Mouse (Mus musculus) liver, embryonic 16.5 days (tissue): Measurements from ENCODE around the gene Sh3d19. TPM values are rescaled to one million over a fixed set of nuclear protein-coding genes. Genes with fewer than 3 reads are reported as not detected.

ENCODE experiments used
- ATAC-seq: fragments of 200-750 bp; cut with Nextera tagmentation; 2 replicates; pipeline ENCODE4 v1.8.0; 2017; ENCODE audit warnings: low read depth, mild to moderate bottlenecking, moderate number of reproducible peaks, moderate library complexity
- H3K27ac ChIP-seq: fragments of 300-500 bp; sonication (generic); 2 replicates; pipeline ENCODE4 v1.5.1; 2014; ENCODE audit warnings: mild to moderate bottlenecking, low read length
- H3K27me3 ChIP-seq: fragments of 300-500 bp; sonication (generic); 2 replicates; pipeline ENCODE4 v1.6.1; 2014; ENCODE audit warnings: low read depth, low read length, mixed read lengths; ENCODE audit not compliant: control insufficient read depth, insufficient read depth
- H3K36me3 ChIP-seq: fragments of 300-500 bp; sonication (generic); 2 replicates; pipeline ENCODE4 v1.6.1; 2014; ENCODE audit warnings: mild to moderate bottlenecking; ENCODE audit not compliant: control insufficient read depth, insufficient read depth
- H3K4me1 ChIP-seq: fragments of 300-500 bp; sonication (generic); 2 replicates; pipeline ENCODE4 v1.6.1; 2014; ENCODE audit warnings: low read depth, low read length, mixed read lengths; ENCODE audit not compliant: control insufficient read depth
- H3K4me2 ChIP-seq: fragments of 300-500 bp; sonication (generic); 2 replicates; pipeline ENCODE4 v1.6.1; 2014; ENCODE audit warnings: low read depth, low read length, mixed read lengths
- H3K4me3 ChIP-seq: fragments of 300-500 bp; sonication (generic); 2 replicates; pipeline ENCODE4 v1.5.1; 2014; ENCODE audit warnings: low read depth, mild to moderate bottlenecking, low read length
- H3K9ac ChIP-seq: fragments of 300-500 bp; sonication (generic); 2 replicates; pipeline ENCODE4 v1.6.1; 2014; ENCODE audit warnings: low read depth, low read length
- H3K9me3 ChIP-seq: fragments of 300-500 bp; sonication (generic); replicated peaks from 2 replicates; pipeline ENCODE4 v1.6.1; 2016; ENCODE audit warnings: low read length; ENCODE audit not compliant: control insufficient read depth
- WGBS: fragments of 180-500 bp; shearing (Covaris S2); extraction: QIAGEN DNeasy Blood & Tissue Kit; methylation state at CpG from one replicate; pipeline ENCODE4 v1.1.7; 2014; ENCODE audit not compliant: insufficient replicate concordance; 5-methylcytosine and 5-hydroxymethylcytosine counted together
- polyA plus RNA-seq: library from polyadenylated mRNA; unstranded; fragments of >200 nt; fragmentation: Nextera tagmentation; extraction: Ambion mirVana; gene quantifications from 2 replicates; pipeline ENCODE4 v1.2.1, GENCODE M21; 2015

Sh3d19 gene
- polyA plus RNA-seq, 1 experiment from 2014 or later: 8.4 TPM

DNA sequence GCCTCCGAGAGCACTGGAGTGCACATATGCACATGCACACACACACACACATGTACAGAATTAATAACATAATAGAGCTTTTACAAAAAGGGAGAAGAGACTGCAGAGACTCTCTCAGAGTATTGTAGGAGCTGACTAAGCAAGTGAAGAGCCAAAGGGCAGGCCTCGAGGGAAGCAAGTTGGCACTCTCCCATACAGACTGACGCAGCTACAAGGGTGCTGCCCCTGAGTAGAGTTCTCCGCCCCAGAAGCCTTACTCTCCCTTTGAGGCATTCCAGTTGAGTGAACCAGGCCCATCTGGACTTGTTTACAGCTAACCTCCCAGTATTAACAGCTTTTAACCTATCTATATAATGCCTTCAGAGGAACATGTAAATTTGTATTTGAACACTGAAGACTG is 85.8 kb downstream of the Sh3d19 start:
- H3K9ac ChIP-seq: no peak overlapping the region
- no peaks in the 10 kb centered on the region for H3K4me1 ChIP-seq
- H3K36me3 ChIP-seq: no peaks in the 10 kb centered on the region
- no peaks in the 10 kb centered on the region for H3K27me3 ChIP-seq
- no peak overlapping the region for H3K4me2 ChIP-seq
- ATAC-seq: no peak
- no peak overlapping the region for H3K27ac ChIP-seq
- WGBS: 71% methylated on average over 4 of the region's 4 CpGs
- H3K9me3 ChIP-seq: no peaks in the 10 kb centered on the region
- H3K4me3 ChIP-seq: no peak overlapping the region

- H3K27ac ChIP-seq: no peak overlapping the region
- H3K36me3 ChIP-seq: no peaks in the 10 kb centered on the region
- no peaks in the 10 kb centered on the region for H3K4me1 ChIP-seq
- 65% methylated on average over 6 of the region's 6 CpGs for WGBS
- no peak overlapping the region for H3K4me2 ChIP-seq
- no peak overlapping the region for H3K4me3 ChIP-seq
- H3K9me3 ChIP-seq: no peaks in the 10 kb centered on the region
- ATAC-seq: no peak
- H3K27me3 ChIP-seq: no peaks in the 10 kb centered on the region
- no peak overlapping the region for H3K9ac ChIP-seq
Observed at GRCm38 (mm10) chr3:86057436-86058095, 86.7 kb downstream of the Sh3d19 start.

- Histone ChIP-seq H3K9me3 (no peaks in the 10 kb centered on the region), H3K27ac (no peak overlapping the region), H3K9ac (no peak overlapping the region), H3K4me1 (no peaks in the 10 kb centered on the region), H3K4me2 (no peak overlapping the region), H3K36me3 (no peaks in the 10 kb centered on the region), H3K4me3 (no peak overlapping the region), H3K27me3 (no peaks in the 10 kb centered on the region)
- 70% methylated on average over 11 of the region's 11 CpGs for WGBS
- ATAC-seq: no peak
Observed at GRCm38 (mm10) chr3:86069646-86070250, 98.8 kb downstream of the Sh3d19 start.

DNA sequence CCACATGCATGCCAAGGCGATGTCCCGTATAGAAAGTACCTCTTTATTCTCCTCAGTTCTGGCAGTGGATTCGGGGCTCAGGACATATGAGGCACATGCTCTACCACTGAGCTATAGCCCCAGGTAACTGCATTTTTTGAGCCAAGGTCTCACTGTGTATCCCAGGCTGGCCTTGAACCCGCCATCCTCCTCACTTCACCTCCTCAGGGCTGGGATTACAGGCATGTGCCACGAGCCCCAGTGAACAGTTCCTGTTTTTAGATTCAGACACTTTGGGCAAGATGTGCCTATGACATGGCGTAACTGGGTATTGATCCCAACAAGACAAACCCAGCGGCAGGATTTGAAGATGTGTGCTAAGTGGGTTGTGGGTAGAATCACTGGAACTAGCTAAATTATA is 99.9 kb downstream of the Sh3d19 start:
- H3K4me3 ChIP-seq: no peak overlapping the region
- no peaks in the 10 kb centered on the region for H3K4me1 ChIP-seq
- ATAC-seq: no peak
- H3K9ac ChIP-seq: no peak overlapping the region
- H3K36me3 ChIP-seq: no peaks in the 10 kb centered on the region
- no peak overlapping the region for H3K27ac ChIP-seq
- no peaks in the 10 kb centered on the region for H3K27me3 ChIP-seq
- no peak overlapping the region for H3K4me2 ChIP-seq
- WGBS: 64% methylated on average over 7 of the region's 7 CpGs
- no peaks in the 10 kb centered on the region for H3K9me3 ChIP-seq

DNA sequence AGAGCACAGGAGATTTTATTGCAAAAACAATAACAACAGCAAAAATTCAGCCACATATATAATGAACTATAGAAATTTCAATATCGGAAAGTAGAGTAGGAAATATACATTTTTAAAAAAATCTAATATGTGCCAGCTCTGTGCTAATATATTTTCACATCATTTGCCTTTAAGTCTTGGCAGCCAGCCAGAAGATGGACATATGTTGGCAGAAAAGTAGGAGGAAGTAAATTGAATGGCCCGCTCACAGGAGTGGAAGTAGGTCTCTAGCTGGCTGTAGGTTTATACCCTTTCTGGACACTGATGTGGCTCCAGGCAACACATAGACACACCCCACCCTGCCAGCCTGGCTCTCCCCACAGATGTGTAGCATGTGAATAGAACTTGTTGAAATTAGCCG is 101.2 kb downstream of the Sh3d19 start:
- no peak overlapping the region for H3K9ac ChIP-seq
- no peaks in the 10 kb centered on the region for H3K9me3 ChIP-seq
- WGBS: 69% methylated on average over 3 of the region's 3 CpGs
- H3K4me3 ChIP-seq: no peak overlapping the region
- no peak overlapping the region for H3K4me2 ChIP-seq
- no peaks in the 10 kb centered on the region for H3K4me1 ChIP-seq
- no peaks in the 10 kb centered on the region for H3K27me3 ChIP-seq
- H3K27ac ChIP-seq: no peak overlapping the region
- no peak for ATAC-seq
- H3K36me3 ChIP-seq: no peaks in the 10 kb centered on the region

GRCm38 (mm10) chr3:86072889-86073288 is 102.0 kb downstream of the Sh3d19 start:
- H3K4me2 ChIP-seq: no peak overlapping the region
- no peaks in the 10 kb centered on the region for H3K9me3 ChIP-seq
- WGBS: 64% methylated on average over 5 of the region's 5 CpGs
- no peak overlapping the region for H3K9ac ChIP-seq
- no peak overlapping the region for H3K4me3 ChIP-seq
- no peak overlapping the region for H3K27ac ChIP-seq
- H3K27me3 ChIP-seq: no peaks in the 10 kb centered on the region
- no peaks in the 10 kb centered on the region for H3K36me3 ChIP-seq
- no peak for ATAC-seq
- no peaks in the 10 kb centered on the region for H3K4me1 ChIP-seq

- 77% methylated on average over 5 of the region's 5 CpGs for WGBS
- Histone ChIP-seq H3K27me3 (no peaks in the 10 kb centered on the region), H3K4me2 (no peak overlapping the region)
Observed at GRCm38 (mm10) chr3:86075593-86075992, 104.7 kb downstream of the Sh3d19 start.

GRCm38 (mm10) chr3:86076511-86077283 is 105.8 kb downstream of the Sh3d19 start:
- 55% methylated on average over 14 of the region's 14 CpGs for WGBS
- H3K36me3 ChIP-seq: no peaks in the 10 kb centered on the region
- no peaks in the 10 kb centered on the region for H3K9me3 ChIP-seq
- no peak for ATAC-seq
- no peaks in the 10 kb centered on the region for H3K4me1 ChIP-seq
- no peak overlapping the region for H3K4me3 ChIP-seq
- H3K27ac ChIP-seq: no peak overlapping the region
- H3K27me3 ChIP-seq: no peaks in the 10 kb centered on the region
- no peak overlapping the region for H3K9ac ChIP-seq
- no peak overlapping the region for H3K4me2 ChIP-seq

More at GRCm38 (mm10) chr3:86075593-86075992, 104.7 kb downstream of the Sh3d19 start:
- Histone ChIP-seq H3K27ac (no peak overlapping the region), H3K4me3 (no peak overlapping the region), H3K36me3 (no peaks in the 10 kb centered on the region), H3K9ac (no peak overlapping the region), H3K9me3 (no peaks in the 10 kb centered on the region), H3K4me1 (no peaks in the 10 kb centered on the region)
- no peak for ATAC-seq

DNA sequence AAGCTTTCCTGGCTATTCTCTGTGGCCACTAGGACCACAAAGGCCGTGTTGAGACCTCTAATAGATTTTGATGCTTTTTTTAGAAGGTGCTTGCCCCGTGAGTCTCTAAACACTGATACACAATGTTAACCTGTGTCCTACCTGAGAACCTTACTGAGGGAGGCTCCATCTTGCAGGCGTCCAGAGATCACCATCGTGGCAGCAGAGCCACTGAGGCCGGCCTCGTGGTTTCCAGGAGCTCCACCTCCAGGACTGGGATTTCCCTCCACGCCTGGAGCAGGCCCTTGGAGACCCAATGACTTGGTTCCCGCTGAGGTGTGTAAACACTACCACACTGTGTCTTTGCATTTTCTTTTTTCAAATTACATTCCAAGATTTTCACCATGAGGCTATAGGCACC is 112.1 kb downstream of the Sh3d19 start:
- no peaks in the 10 kb centered on the region for H3K36me3 ChIP-seq
- no peak overlapping the region for H3K4me3 ChIP-seq
- no peaks in the 10 kb centered on the region for H3K9me3 ChIP-seq
- no peak overlapping the region for H3K4me2 ChIP-seq
- no peak overlapping the region for H3K27ac ChIP-seq
- no peaks in the 10 kb centered on the region for H3K27me3 ChIP-seq
- ATAC-seq: no peak
- no peak overlapping the region for H3K9ac ChIP-seq
- WGBS: 70% methylated on average over 8 of the region's 8 CpGs
- H3K4me1 ChIP-seq: no peaks in the 10 kb centered on the region
